In the genomic region with DNA sequence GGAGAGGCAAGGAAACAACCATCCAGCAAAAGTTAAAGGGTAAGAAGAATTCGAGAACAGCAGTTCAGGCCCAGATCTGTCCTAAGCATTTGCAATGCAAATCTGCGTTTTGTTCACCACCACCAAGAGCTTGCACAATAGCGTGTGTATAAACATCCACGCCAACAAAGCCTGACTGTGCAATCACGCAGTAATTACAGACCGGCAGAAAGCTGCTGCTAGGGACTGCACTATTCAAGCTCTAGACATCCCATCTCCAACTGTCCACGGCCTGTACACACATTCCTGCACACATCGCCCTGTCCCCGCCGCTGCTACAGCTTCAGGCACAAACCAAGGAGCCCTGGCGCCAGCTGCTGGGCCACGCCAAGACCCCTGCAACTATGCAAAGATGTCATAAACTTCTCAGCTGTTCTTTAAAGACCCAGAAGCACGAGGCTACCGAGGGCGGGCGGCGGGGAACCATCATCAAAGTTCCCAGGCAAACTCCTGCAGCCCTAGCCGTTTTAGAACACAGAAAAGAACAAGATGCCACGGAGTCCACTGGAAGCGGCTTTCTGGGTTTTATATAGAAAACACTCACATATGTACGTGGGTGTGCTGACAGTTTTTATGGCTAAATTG, we compare ENCODE assay signal across 7 mouse cellular contexts. TPM values are rescaled to one million over a fixed set of nuclear protein-coding genes. Genes with fewer than 3 reads are reported as not detected.
A peak's percentile ranks its signal among the peaks of the same experiment; 100 is the strongest.
DNase-seq lines count a peak whose midpoint lies in the region; ATAC-seq lines count a peak whose summit lies in the region.

No protein-coding gene starts in this region.

- H3K4me2 ChIP-seq in forebrain, embryonic 15.5 days (replicated peaks), result peak overlapping the region; percentile 97
- H3K4me2 ChIP-seq in kidney, embryonic 15.5 days, result peak overlapping the region; percentile 78
- peak overlapping the region; percentile 93 for H3K4me2 ChIP-seq in liver, embryonic 15.5 days

- peaks cover 55% of the 10 kb centered on the region for H3K4me1 ChIP-seq in forebrain, embryonic 15.5 days
- H3K4me1 ChIP-seq in kidney, embryonic 15.5 days, result peaks cover 65% of the 10 kb centered on the region
- H3K4me1 ChIP-seq in liver, embryonic 15.5 days (replicated peaks), result peaks cover 86% of the 10 kb centered on the region

- peak; percentile 62 for DNase-seq in ES-CJ7 (ENCODE audit: low read depth, low spot score)
- DNase-seq in adrenal gland, postnatal 10 days, result peak; percentile 59
- peak; percentile 62 for DNase-seq in neural tube, embryonic 10.5 days (ENCODE audit: extremely low spot score, low spot score)
- peak; percentile 33 to 46 for DNase-seq in thymus, postnatal 36 days

- H3K9me3 ChIP-seq in forebrain, embryonic 15.5 days, result no peaks in the 10 kb centered on the region
- no peaks in the 10 kb centered on the region for H3K9me3 ChIP-seq in kidney, embryonic 15.5 days (replicated peaks)
- H3K9me3 ChIP-seq in liver, embryonic 15.5 days (replicated peaks), result no peaks in the 10 kb centered on the region

- under 1% methylated on average over 21 of the region's 21 CpGs for WGBS in forebrain, embryonic 15.5 days
- 5% methylated on average over 21 of the region's 21 CpGs for WGBS in kidney, embryonic 15.5 days
- 6% methylated on average over 21 of the region's 21 CpGs for WGBS in liver, embryonic 15.5 days (ENCODE audit: insufficient replicate concordance)

- H3K27me3 ChIP-seq in forebrain, embryonic 15.5 days, result no peaks in the 10 kb centered on the region
- H3K27me3 ChIP-seq in kidney, embryonic 15.5 days, result no peaks in the 10 kb centered on the region
- H3K27me3 ChIP-seq in liver, embryonic 15.5 days, result no peaks in the 10 kb centered on the region

- H3K27ac ChIP-seq in forebrain, embryonic 15.5 days (replicated peaks), result peak overlapping the region; percentile 52
- H3K27ac ChIP-seq in kidney, embryonic 15.5 days, result peak overlapping the region; percentile 94
- peak overlapping the region; percentile 93 for H3K27ac ChIP-seq in liver, embryonic 15.5 days (replicated peaks)

- peak overlapping the region; percentile 54; the same call in 1 of the 2 replicates for H3K9ac ChIP-seq in forebrain, embryonic 15.5 days (replicated peaks)
- H3K9ac ChIP-seq in kidney, embryonic 15.5 days, result peak overlapping the region; percentile 88
- H3K9ac ChIP-seq in liver, embryonic 15.5 days, result peak overlapping the region; percentile 98

- H3K4me3 ChIP-seq in forebrain, embryonic 15.5 days, result peak overlapping the region; percentile 70
- H3K4me3 ChIP-seq in kidney, embryonic 15.5 days (replicated peaks), result peak overlapping the region; percentile 90
- H3K4me3 ChIP-seq in liver, embryonic 15.5 days (replicated peaks), result peak overlapping the region; percentile 96

- ATAC-seq in forebrain, embryonic 15.5 days (replicated peaks), result peak; percentile 38; the same call in 1 of the 2 replicates
- ATAC-seq in kidney, embryonic 15.5 days (replicated peaks; ENCODE audit: low FRiP score), result no peak; the same call in 1 of the 2 replicates
- 0 out of 2 replicates have a peak, but pooled peaks have one; percentile 12 for ATAC-seq in liver, embryonic 15.5 days (ENCODE audit: insufficient read depth)

- no peaks in the 10 kb centered on the region for H3K36me3 ChIP-seq in forebrain, embryonic 15.5 days
- H3K36me3 ChIP-seq in kidney, embryonic 15.5 days, result no peaks in the 10 kb centered on the region
- H3K36me3 ChIP-seq in liver, embryonic 15.5 days (replicated peaks), result peaks cover 23% of the 10 kb centered on the region; the same call in 1 of the 2 replicates

RNA-seq across cellular contexts. Expression of gene Elmsan1, which starts 1.1 kb away (rescaled TPM):
- 10 to 100 TPM; 19.2 to 24.9 TPM for total RNA-seq in adrenal gland, postnatal 10 days (2021)
- polyA plus RNA-seq in forebrain, embryonic 15.5 days (2015; fragmentation: Nextera tagmentation; extraction: Ambion mirVana), result 4.3 and 5.0 TPM in 2 replicates
- 8.7 and 10.8 TPM in 2 replicates for polyA plus RNA-seq in kidney, embryonic 15.5 days (2015; fragmentation: Nextera tagmentation; extraction: Ambion mirVana)
- polyA plus RNA-seq in liver, embryonic 15.5 days (2015; fragmentation: Nextera tagmentation; extraction: Ambion mirVana), result 7.7 and 8.7 TPM in 2 replicates
